Mouse (Mus musculus) cerebellum, postnatal 10 days (tissue): ENCODE measurements around the gene Hnrnpl.

Source experiments
- DNase-seq, 2 experiments: peaks; one replicate each; pipeline ENCODE4 v3.0.0; 2021; ENCODE audit warnings: mixed read lengths in 2 of 2

Hnrnpl gene

GRCm38 (mm10) chr7:28830981-28831380 is 22.6 kb downstream of the Hnrnpl start:
- DNase-seq = no peak

GRCm38 (mm10) chr7:28831411-28832125 is 23.2 kb downstream of the Hnrnpl start:
- DNase-seq = no peak

GRCm38 (mm10) chr7:28832137-28832536 is 23.8 kb downstream of the Hnrnpl start:
- no peak for DNase-seq

- no peak for DNase-seq
These were observed 25.5 kb downstream of the Hnrnpl start, which contains the start of gene Lgals4 for GRCm38 (mm10) chr7:28833723-28834347. Gene Lgals4 (plus strand): TSS chr7:28833854.

GRCm38 (mm10) chr7:28836936-28837335 is 28.6 kb downstream of the Hnrnpl start:
- DNase-seq = no peak

- DNase-seq = peak; percentile 72 to 82
These were observed 30.0 kb downstream of the Hnrnpl start for GRCm38 (mm10) chr7:28838331-28838730.

- no peak for DNase-seq
These were observed 38.9 kb downstream of the Hnrnpl start for GRCm38 (mm10) chr7:28847273-28847672.

- DNase-seq = no peak
These were observed 41.4 kb downstream of the Hnrnpl start for GRCm38 (mm10) chr7:28849700-28850236.

- no peak for DNase-seq
These were observed 42.3 kb downstream of the Hnrnpl start for GRCm38 (mm10) chr7:28850642-28851041.

- no peak for DNase-seq
These were observed 51.6 kb downstream of the Hnrnpl start for GRCm38 (mm10) chr7:28859953-28860352.

GRCm38 (mm10) chr7:28860898-28861297 is 52.6 kb downstream of the Hnrnpl start:
- DNase-seq = no peak

- no peak for DNase-seq
These were observed 54.6 kb downstream of the Hnrnpl start for GRCm38 (mm10) chr7:28862817-28863499.

GRCm38 (mm10) chr7:28863540-28863939 is 55.2 kb downstream of the Hnrnpl start, which contains the start of gene Lgals7:
Gene Lgals7 (plus strand): TSS chr7:28863853.
- no peak for DNase-seq

GRCm38 (mm10) chr7:28864288-28864750 is 56.0 kb downstream of the Hnrnpl start:
- peak in 1 of 2 experiments; percentile 40 for DNase-seq

- peak; percentile 59 to 65 for DNase-seq
These were observed 57.4 kb downstream of the Hnrnpl start for GRCm38 (mm10) chr7:28865481-28866300.

- no peak for DNase-seq
These were observed 58.6 kb downstream of the Hnrnpl start for GRCm38 (mm10) chr7:28866769-28867507.

GRCm38 (mm10) chr7:28867508-28868340 is 59.4 kb downstream of the Hnrnpl start:
- peak; percentile 83 to 87 for DNase-seq

- DNase-seq = no peak
These were observed 62.7 kb downstream of the Hnrnpl start for GRCm38 (mm10) chr7:28870901-28871664.
